Mouse (Mus musculus) C2C12 (cell line): ENCODE results near the gene Ubald2.

Experiments used
- CTCF ChIP-seq: IDR thresholded peaks from one replicate; pipeline ENCODE4 v1.5.1; 2011; ENCODE audit not compliant: control insufficient read depth, insufficient read depth, insufficient read length
- FOSL1 ChIP-seq: IDR thresholded peaks from one replicate; pipeline ENCODE4 v1.8.0; 2011; ENCODE audit warnings: mild to moderate bottlenecking, low read length; ENCODE audit not compliant: poor library complexity, insufficient read depth, severe bottlenecking
- MAX ChIP-seq: IDR thresholded peaks from one replicate; pipeline ENCODE4 v1.6.1; 2011; ENCODE audit warnings: mild to moderate bottlenecking, control low read depth
- MYOD1 ChIP-seq: IDR thresholded peaks from one replicate; pipeline ENCODE4 v1.6.1; 2011; ENCODE audit warnings: low read depth; ENCODE audit not compliant: control insufficient read depth, insufficient read length
- MYOG ChIP-seq: IDR thresholded peaks from one replicate; pipeline ENCODE4 v1.6.1; 2011; ENCODE audit not compliant: control insufficient read depth, insufficient read length; ENCODE audit errors: extremely low read depth
- USF1 ChIP-seq: IDR thresholded peaks from one replicate; pipeline ENCODE4 v1.6.1; 2011; ENCODE audit warnings: low read depth, mild to moderate bottlenecking, control low read depth, moderate library complexity

- TF ChIP-seq CTCF: no peak
- no peak for TF ChIP-seq FOSL1
- no peak for TF ChIP-seq MYOD1
- no peak for TF ChIP-seq MYOG
- no peak for TF ChIP-seq MAX
- TF ChIP-seq USF1: no peak
Measured at GRCm38 (mm10) chr11:116480975-116481374, 47.1 kb downstream of the Ubald2 start.
